Mouse (Mus musculus) stomach, embryonic 15.5 days (tissue): ENCODE measurements at regions not wholly inside any gene's neighbourhood (a gene's known extent, or its start where the extent isn't known, plus 50 kb on each side); places are given as distances from the start of the nearest gene placed in this dataset.

Experiments used
- ATAC-seq: fragments of 200-750 bp; cut with Nextera tagmentation; 2 replicates; pipeline ENCODE4 v1.8.0; 2017; ENCODE audit warnings: low read depth, moderate number of reproducible peaks, moderate TSS enrichment; ENCODE audit not compliant: insufficient read depth, low FRiP score
- H3K27ac ChIP-seq: fragments of 300-500 bp; sonication (generic); 2 replicates; pipeline ENCODE4 v1.5.1; 2015; ENCODE audit warnings: mild to moderate bottlenecking, inconsistent platforms
- H3K27me3 ChIP-seq: fragments of 300-500 bp; sonication (generic); replicated peaks from 2 replicates; pipeline ENCODE4 v1.6.1; 2015; ENCODE audit warnings: inconsistent platforms
- H3K36me3 ChIP-seq: fragments of 300-500 bp; sonication (generic); 2 replicates; pipeline ENCODE4 v1.6.1; 2015; ENCODE audit warnings: inconsistent platforms
- H3K4me1 ChIP-seq: fragments of 300-500 bp; sonication (generic); 2 replicates; pipeline ENCODE4 v1.6.1; 2015; ENCODE audit warnings: inconsistent platforms
- H3K4me2 ChIP-seq: fragments of 300-500 bp; sonication (generic); 2 replicates; pipeline ENCODE4 v1.6.1; 2015; ENCODE audit warnings: mild to moderate bottlenecking, inconsistent platforms
- H3K4me3 ChIP-seq: fragments of 300-500 bp; sonication (generic); replicated peaks from 2 replicates; pipeline ENCODE4 v1.5.1; 2015; ENCODE audit warnings: inconsistent platforms
- H3K9ac ChIP-seq: fragments of 300-500 bp; sonication (generic); 2 replicates; pipeline ENCODE4 v1.6.1; 2015; ENCODE audit warnings: inconsistent platforms
- H3K9me3 ChIP-seq: fragments of 300-500 bp; sonication (generic); 2 replicates; pipeline ENCODE4 v1.6.1; 2016; ENCODE audit warnings: inconsistent platforms
- WGBS: fragments of 180-500 bp; shearing (Covaris S2); methylation state at CpG from one replicate; pipeline ENCODE4 v1.1.7; 2015; 5-methylcytosine and 5-hydroxymethylcytosine counted together

- ATAC-seq, result no peak
- WGBS, result 26% methylated on average over 8 of the region's 8 CpGs
Observed at GRCm38 (mm10) chr13:90490991-90491951, 401.9 kb upstream of the Xrcc4 start.

GRCm38 (mm10) chr13:90480484-90480883, 391.1 kb upstream of the Xrcc4 start:
- 80% methylated on average over 4 of the region's 4 CpGs for WGBS
- no peak for ATAC-seq

More at GRCm38 (mm10) chr13:90490991-90491951, 401.9 kb upstream of the Xrcc4 start:
- no peaks in the 10 kb centered on the region for H3K9me3 ChIP-seq
- no peaks in the 10 kb centered on the region for H3K36me3 ChIP-seq
- no peaks in the 10 kb centered on the region for H3K4me1 ChIP-seq
- no peak overlapping the region for H3K4me2 ChIP-seq
- no peaks in the 10 kb centered on the region for H3K27me3 ChIP-seq
- no peak overlapping the region for H3K9ac ChIP-seq
- H3K27ac ChIP-seq, result no peak overlapping the region
- no peak overlapping the region for H3K4me3 ChIP-seq

GRCm38 (mm10) chr13:90476880-90477279, 387.5 kb upstream of the Xrcc4 start:
- no peak overlapping the region for H3K4me3 ChIP-seq
- ATAC-seq, result no peak
- no peak overlapping the region for H3K9ac ChIP-seq
- no peaks in the 10 kb centered on the region for H3K36me3 ChIP-seq
- WGBS, result 58% methylated on average over 2 of the region's 2 CpGs
- no peak overlapping the region for H3K4me2 ChIP-seq
- no peak overlapping the region for H3K27ac ChIP-seq
- H3K4me1 ChIP-seq, result no peaks in the 10 kb centered on the region
- no peaks in the 10 kb centered on the region for H3K27me3 ChIP-seq
- H3K9me3 ChIP-seq, result no peaks in the 10 kb centered on the region

More at GRCm38 (mm10) chr13:90480484-90480883, 391.1 kb upstream of the Xrcc4 start:
- Histone ChIP-seq H3K27ac (no peak overlapping the region), H3K4me3 (no peak overlapping the region), H3K9me3 (no peaks in the 10 kb centered on the region), H3K4me1 (no peaks in the 10 kb centered on the region), H3K4me2 (no peak overlapping the region), H3K9ac (no peak overlapping the region), H3K27me3 (no peaks in the 10 kb centered on the region), H3K36me3 (no peaks in the 10 kb centered on the region)

GRCm38 (mm10) chr13:90474507-90474906, 385.1 kb upstream of the Xrcc4 start:
- Histone ChIP-seq H3K27ac (no peak overlapping the region), H3K4me3 (no peak overlapping the region), H3K4me1 (no peaks in the 10 kb centered on the region), H3K9me3 (no peaks in the 10 kb centered on the region), H3K36me3 (no peaks in the 10 kb centered on the region), H3K9ac (no peak overlapping the region), H3K27me3 (no peaks in the 10 kb centered on the region), H3K4me2 (no peak overlapping the region)
- 68% methylated on average over 6 of the region's 6 CpGs for WGBS
- no peak for ATAC-seq

DNA sequence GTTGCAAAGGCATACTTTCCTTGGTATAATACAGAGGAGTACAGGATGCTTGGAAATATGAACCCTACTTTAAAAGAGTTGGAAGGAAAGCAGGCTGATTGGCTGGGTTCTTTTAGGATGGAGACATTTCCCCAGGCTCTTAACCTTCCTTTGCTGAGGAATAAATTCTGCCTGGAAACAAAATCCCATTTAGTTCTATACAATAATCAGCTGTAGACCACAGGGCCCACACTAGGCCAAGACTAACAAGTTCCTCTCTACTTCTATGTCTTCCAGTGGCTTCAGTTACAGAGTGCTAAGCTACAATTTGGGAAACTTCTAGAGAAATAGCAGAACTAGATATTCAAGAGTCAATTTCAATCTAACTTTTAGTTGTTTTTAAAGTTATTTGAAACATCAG, 384.6 kb upstream of the Xrcc4 start:
- no peaks in the 10 kb centered on the region for H3K9me3 ChIP-seq
- no peaks in the 10 kb centered on the region for H3K4me1 ChIP-seq
- no peak for ATAC-seq
- no peak overlapping the region for H3K9ac ChIP-seq
- H3K36me3 ChIP-seq, result no peaks in the 10 kb centered on the region
- no peak overlapping the region for H3K4me3 ChIP-seq
- H3K27ac ChIP-seq, result no peak overlapping the region
- no peak overlapping the region for H3K4me2 ChIP-seq
- no peaks in the 10 kb centered on the region for H3K27me3 ChIP-seq

DNA sequence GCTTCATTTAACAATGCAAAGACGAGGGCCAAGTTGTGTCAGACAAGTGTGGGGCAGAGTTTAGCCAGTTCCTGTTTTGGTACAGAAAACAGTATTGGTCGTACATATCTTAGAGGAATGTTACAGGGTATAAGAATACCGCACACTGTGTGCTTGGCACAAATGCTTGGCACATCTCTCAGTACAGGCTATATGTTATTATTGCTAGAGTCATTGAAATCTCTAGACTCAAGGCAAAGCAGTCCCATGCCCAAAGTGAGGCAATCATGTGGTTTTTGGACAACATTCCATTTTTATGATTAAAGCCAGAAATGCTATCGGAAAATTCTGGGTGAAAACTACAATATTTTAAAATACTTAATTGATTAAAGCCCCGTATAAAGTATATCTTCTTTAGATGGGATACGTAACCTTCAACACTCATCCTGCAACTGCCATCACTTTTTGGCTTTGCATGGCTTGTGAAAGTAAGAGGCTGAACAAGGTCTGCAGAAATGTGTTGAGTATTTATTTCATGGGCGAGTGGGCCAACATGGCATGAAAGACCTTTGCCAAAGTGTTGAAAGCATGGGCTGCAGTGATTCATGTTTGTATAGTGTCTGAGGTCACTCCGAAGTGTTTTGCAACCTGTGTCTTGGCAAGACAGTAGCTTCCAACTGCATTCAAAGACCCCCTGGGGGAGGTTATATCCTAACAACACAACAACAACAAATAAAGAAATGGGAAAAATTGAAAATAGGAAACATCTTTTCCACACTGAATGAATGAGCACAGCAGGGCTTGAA, 383.8 kb upstream of the Xrcc4 start:
- Histone ChIP-seq H3K36me3 (no peaks in the 10 kb centered on the region), H3K9me3 (no peaks in the 10 kb centered on the region), H3K4me1 (no peaks in the 10 kb centered on the region), H3K4me2 (no peak overlapping the region), H3K9ac (no peak overlapping the region), H3K27me3 (no peaks in the 10 kb centered on the region), H3K27ac (no peak overlapping the region), H3K4me3 (no peak overlapping the region)
- ATAC-seq, result no peak
- 85% methylated on average over 8 of the region's 8 CpGs for WGBS

DNA sequence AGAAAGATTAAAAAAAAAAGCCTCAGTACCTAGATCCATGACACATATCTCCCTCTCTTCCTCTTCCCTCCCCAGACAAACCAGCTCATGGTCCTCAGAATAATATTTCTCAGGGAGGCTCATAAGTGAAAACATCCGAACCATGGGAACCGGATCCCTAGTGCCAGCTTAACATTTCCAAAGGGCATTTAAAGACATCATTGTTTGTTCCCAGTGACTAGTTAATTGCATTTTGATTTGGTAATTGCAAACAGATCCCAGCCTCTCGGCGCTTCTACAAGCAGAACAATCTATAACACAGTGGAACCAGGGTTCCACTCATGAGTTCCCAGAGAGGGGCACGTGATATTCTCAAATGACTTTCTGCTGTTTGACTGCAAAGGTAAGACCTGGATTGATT, 376.7 kb upstream of the Xrcc4 start:
- no peaks in the 10 kb centered on the region for H3K9me3 ChIP-seq
- no peaks in the 10 kb centered on the region for H3K27me3 ChIP-seq
- no peak overlapping the region for H3K27ac ChIP-seq
- no peaks in the 10 kb centered on the region for H3K36me3 ChIP-seq
- H3K4me3 ChIP-seq, result no peak overlapping the region
- 0 out of 2 replicates have a peak, but pooled peaks cover 4% of the 10 kb centered on the region for H3K4me1 ChIP-seq
- WGBS, result 72% methylated on average over 5 of the region's 5 CpGs
- no peak overlapping the region for H3K9ac ChIP-seq
- no peak overlapping the region for H3K4me2 ChIP-seq
- no peak for ATAC-seq

DNA sequence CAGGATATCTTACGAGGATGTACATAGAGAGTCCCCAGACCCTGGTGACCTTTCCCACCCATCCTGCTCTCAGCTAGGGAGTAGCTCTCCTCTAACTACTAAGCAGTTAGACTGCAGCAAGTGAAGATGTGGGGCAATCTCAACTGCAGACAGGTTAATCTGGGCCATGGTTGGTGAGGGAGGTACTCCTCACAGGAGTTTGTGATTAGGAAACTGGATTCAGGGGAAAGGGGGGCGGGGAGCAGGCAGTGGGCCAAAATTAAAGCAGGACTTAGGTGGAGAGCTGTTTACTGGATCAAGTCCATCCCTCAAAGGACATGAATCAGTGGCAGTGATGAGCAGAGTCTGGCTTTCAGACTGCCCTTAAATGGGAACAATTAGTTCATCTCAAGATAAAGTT, 374.6 kb upstream of the Xrcc4 start:
- Histone ChIP-seq H3K4me2 (no peak overlapping the region), H3K9ac (no peak overlapping the region), H3K27me3 (no peaks in the 10 kb centered on the region), H3K9me3 (no peaks in the 10 kb centered on the region), H3K4me1 (0 out of 2 replicates have a peak, but pooled peaks cover 4% of the 10 kb centered on the region), H3K36me3 (no peaks in the 10 kb centered on the region), H3K4me3 (no peak overlapping the region), H3K27ac (no peak overlapping the region)
- WGBS, result 61% methylated on average over 2 of the region's 2 CpGs
- no peak for ATAC-seq

DNA sequence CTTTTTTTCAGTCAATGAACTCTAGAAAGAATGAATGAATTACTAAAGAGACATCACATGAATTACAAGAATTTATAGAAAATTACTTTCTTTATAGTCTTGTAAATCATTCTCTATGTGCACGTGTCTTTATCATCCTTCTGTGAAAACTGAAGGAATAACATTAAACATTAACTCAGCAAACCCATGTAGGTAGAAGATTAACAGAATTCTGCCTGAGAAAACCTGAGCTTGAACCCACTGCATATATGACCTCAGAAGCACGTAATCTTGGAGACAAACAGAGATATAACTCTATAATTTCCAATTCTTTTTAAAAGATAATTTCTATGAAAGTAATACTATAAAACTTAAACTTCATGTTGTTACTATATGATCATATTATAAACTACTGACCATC, 374.0 kb upstream of the Xrcc4 start:
- Histone ChIP-seq H3K27me3 (no peaks in the 10 kb centered on the region), H3K9ac (no peak overlapping the region), H3K36me3 (no peaks in the 10 kb centered on the region), H3K4me3 (no peak overlapping the region), H3K9me3 (no peaks in the 10 kb centered on the region), H3K27ac (no peak overlapping the region), H3K4me2 (no peak overlapping the region), H3K4me1 (0 out of 2 replicates have a peak, but pooled peaks cover 4% of the 10 kb centered on the region)
- ATAC-seq, result no peak
- WGBS, result 55% methylated on average over 2 of the region's 2 CpGs

- no peaks in the 10 kb centered on the region for H3K9me3 ChIP-seq
- H3K27me3 ChIP-seq, result no peaks in the 10 kb centered on the region
- no peak for ATAC-seq
- no peaks in the 10 kb centered on the region for H3K4me1 ChIP-seq
- no peak overlapping the region for H3K4me3 ChIP-seq
- no peaks in the 10 kb centered on the region for H3K36me3 ChIP-seq
- no peak overlapping the region for H3K4me2 ChIP-seq
- H3K9ac ChIP-seq, result no peak overlapping the region
- no peak overlapping the region for H3K27ac ChIP-seq
Observed at GRCm38 (mm10) chr13:90454631-90455030, 365.2 kb upstream of the Xrcc4 start.

DNA sequence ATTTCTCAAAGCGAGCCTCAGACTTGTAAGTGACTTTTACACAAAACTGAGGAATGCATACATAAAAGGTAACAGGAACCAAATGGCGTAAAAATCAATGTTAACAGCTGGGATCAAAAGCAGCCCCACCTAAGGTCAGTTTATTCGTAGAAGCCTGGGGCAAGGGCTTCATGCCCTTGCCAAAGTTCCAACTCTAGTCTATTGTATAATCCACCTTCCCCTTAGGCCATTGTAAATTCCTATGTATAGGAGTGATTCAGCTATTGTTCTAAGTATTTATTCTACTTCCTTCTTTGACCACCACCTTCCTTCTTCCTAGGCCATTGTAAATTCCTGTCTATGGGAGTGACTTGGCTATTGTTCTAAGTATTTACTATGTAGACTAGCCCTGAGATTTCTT, 337.5 kb upstream of the Xrcc4 start:
- WGBS, result 87% methylated on average over 3 of the region's 3 CpGs
- ATAC-seq, result no peak
- H3K27me3 ChIP-seq, result no peaks in the 10 kb centered on the region
- H3K27ac ChIP-seq, result no peak overlapping the region
- no peaks in the 10 kb centered on the region for H3K36me3 ChIP-seq
- H3K9ac ChIP-seq, result no peak overlapping the region
- H3K4me2 ChIP-seq, result no peak overlapping the region
- H3K4me1 ChIP-seq, result no peaks in the 10 kb centered on the region
- no peaks in the 10 kb centered on the region for H3K9me3 ChIP-seq
- H3K4me3 ChIP-seq, result no peak overlapping the region

DNA sequence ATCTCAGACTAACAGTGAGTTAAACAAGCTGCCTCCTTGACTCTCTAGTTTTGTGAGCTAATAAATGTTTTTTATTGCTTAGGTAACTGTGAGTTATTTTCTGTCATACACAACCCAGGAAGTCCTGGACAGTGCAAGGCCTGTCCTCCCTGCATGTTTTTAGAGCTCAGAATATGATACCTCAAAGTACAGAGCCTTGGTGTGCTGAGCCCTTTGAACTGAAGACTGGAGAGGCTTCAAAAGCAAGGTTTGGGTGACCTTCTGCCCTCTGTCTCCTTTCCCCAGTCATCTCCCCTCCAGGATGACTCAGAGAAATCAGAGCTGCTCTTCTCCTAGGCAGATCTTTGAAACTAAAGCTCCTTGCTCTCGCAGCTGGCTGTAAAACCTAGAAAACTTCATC, 336.0 kb upstream of the Xrcc4 start:
- H3K27ac ChIP-seq, result no peak overlapping the region
- no peaks in the 10 kb centered on the region for H3K27me3 ChIP-seq
- no peaks in the 10 kb centered on the region for H3K9me3 ChIP-seq
- H3K4me1 ChIP-seq, result no peaks in the 10 kb centered on the region
- H3K36me3 ChIP-seq, result no peaks in the 10 kb centered on the region
- H3K9ac ChIP-seq, result no peak overlapping the region
- H3K4me2 ChIP-seq, result no peak overlapping the region
- no peak for ATAC-seq
- WGBS, result 63% methylated on average over 1 of the region's 1 CpGs
- no peak overlapping the region for H3K4me3 ChIP-seq
